Mouse (Mus musculus): ENCODE results near the gene Nlrp4c. TPM values are rescaled to one million over a fixed set of nuclear protein-coding genes. Genes with fewer than 3 reads are reported as not detected.

The Nlrp4c gene
- polyA plus RNA-seq, 1 experiment from 2014 or later, result not detected

GRCm38 (mm10) chr7:6154164-6154563 is 109.2 kb downstream of the Nlrp4c start:
- no peaks in the 10 kb centered on the region for H3K36me3 ChIP-seq (replicated peaks; ENCODE audit: control insufficient read depth, insufficient read depth)
- DNase-seq (ENCODE audit: low spot score) (no peak), ATAC-seq (ENCODE audit: low FRiP score) (no peak)
- H3K4me3 ChIP-seq (replicated peaks; ENCODE audit: low read length), result peak overlapping the region; percentile 90; the same call in 1 of the 2 replicates
- no peak overlapping the region for H3K27ac ChIP-seq
- no peaks in the 10 kb centered on the region for H3K27me3 ChIP-seq (ENCODE audit: control insufficient read depth, insufficient read depth, low read length)
- H3K9ac ChIP-seq, result peak overlapping the region; percentile 90
- 89% methylated on average over 5 of the region's 5 CpGs for WGBS
- peaks cover 18% of the 10 kb centered on the region for H3K4me1 ChIP-seq (replicated peaks; ENCODE audit: control insufficient read depth, insufficient read depth, low read length)
- no peaks in the 10 kb centered on the region for H3K9me3 ChIP-seq (ENCODE audit: control insufficient read depth, low read length)
- peak overlapping the region; percentile 93 for H3K4me2 ChIP-seq (replicated peaks)

Other genes starting within 250 kb of the Nlrp4c start
- not detected in 2 replicates for gene Vmn1r63, start 239.7 kb upstream of the Nlrp4c start, polyA plus RNA-seq (2014; fragmentation: Nextera tagmentation; extraction: Ambion mirVana)
- gene Vmn1r64, start 160.6 kb upstream of the Nlrp4c start, polyA plus RNA-seq (2014; fragmentation: Nextera tagmentation; extraction: Ambion mirVana), result not detected in 2 replicates
- gene Vmn1r65, start 34.2 kb upstream of the Nlrp4c start, polyA plus RNA-seq (2014; fragmentation: Nextera tagmentation; extraction: Ambion mirVana), result not detected in 2 replicates
- gene Zfp787, start 110.8 kb downstream of the Nlrp4c start, polyA plus RNA-seq (2014; fragmentation: Nextera tagmentation; extraction: Ambion mirVana), result 14.2 and 14.5 TPM in 2 replicates
- gene Zfp444, start 127.1 kb downstream of the Nlrp4c start, polyA plus RNA-seq (2014; fragmentation: Nextera tagmentation; extraction: Ambion mirVana), result 74.7 and 80.0 TPM in 2 replicates
- gene Galp, start 151.9 kb downstream of the Nlrp4c start, polyA plus RNA-seq (2014; fragmentation: Nextera tagmentation; extraction: Ambion mirVana), result not detected in 2 replicates
- not detected in 2 replicates for gene Zscan5b, start 177.1 kb downstream of the Nlrp4c start, polyA plus RNA-seq (2014; fragmentation: Nextera tagmentation; extraction: Ambion mirVana)
- gene Epp13, start 207.5 kb downstream of the Nlrp4c start, polyA plus RNA-seq (2014; fragmentation: Nextera tagmentation; extraction: Ambion mirVana), result not detected in 2 replicates
- gene Zfp667, start 241.4 kb downstream of the Nlrp4c start, polyA plus RNA-seq (2014; fragmentation: Nextera tagmentation; extraction: Ambion mirVana), result 14.4 and 19.1 TPM in 2 replicates